Mouse (Mus musculus): ENCODE results near the gene Zfp330.

- TF ChIP-seq POLR2A (IDR thresholded peaks at IDR 0.05; ENCODE audit: extremely low read depth, insufficient read depth, low read length) (no peak), CTCF (IDR thresholded peaks at IDR 0.05; ENCODE audit: low read depth, low read length) (no peak)
These were observed 448 bp downstream of the Zfp330 start for GRCm38 (mm10) chr8:82773332-82774092.

Data from liver, adult 2 months (tissue).